Mouse (Mus musculus) gonadal fat pad, adult 2 months (tissue): ENCODE data around the gene Rpl18a. TPM values are rescaled to one million over a fixed set of nuclear protein-coding genes. Genes with fewer than 3 reads are reported as not detected.
"Not testable (repeated sequence)": the region's sequence is repeated elsewhere in the genome, so short reads cannot be mapped to it uniquely, and the experiment has no call there.

Experiments
- DNase-seq: peaks from one replicate; pipeline ENCODE4 v3.0.0-alpha.2; 2012; ENCODE audit warnings: low read depth
- polyA plus RNA-seq: library from polyadenylated mRNA; depleted of rRNA; stranded (reverse); fragments of >200 nt; gene quantifications from 2 replicates; pipeline ENCODE4 v1.2.3, GENCODE M21; 2012

Gene Rpl18a
- polyA plus RNA-seq, 1 experiment = 3,579 TPM

- DNase-seq = no peak
Observed at GRCm38 (mm10) chr8:70903112-70903511, 5.9 kb upstream of the Rpl18a start.

GRCm38 (mm10) chr8:70902211-70902610 lies 5.0 kb upstream of the Rpl18a start:
- no peak for DNase-seq

GRCm38 (mm10) chr8:70900872-70901387 lies 3.7 kb upstream of the Rpl18a start:
- no peak for DNase-seq

- no peak for DNase-seq
Observed at GRCm38 (mm10) chr8:70899226-70899625, 2.0 kb upstream of the Rpl18a start.

GRCm38 (mm10) chr8:70898661-70899198 lies 1.5 kb upstream of the Rpl18a start:
- no peak for DNase-seq

- DNase-seq = no peak
Observed at GRCm38 (mm10) chr8:70897681-70898413, 635 bp upstream of the Rpl18a start.

GRCm38 (mm10) chr8:70896316-70897020 lies 744 bp downstream of the Rpl18a start:
- no peak for DNase-seq

GRCm38 (mm10) chr8:70895571-70896259 lies 1.5 kb downstream of the Rpl18a start:
- not testable (repeated sequence) for DNase-seq

GRCm38 (mm10) chr8:70894771-70895545 lies 2.3 kb downstream of the Rpl18a start:
- DNase-seq = no peak

- no peak for DNase-seq
Observed at GRCm38 (mm10) chr8:70894385-70894720, 2.9 kb downstream of the Rpl18a start.

GRCm38 (mm10) chr8:70893656-70894384 lies 3.4 kb downstream of the Rpl18a start:
- no peak for DNase-seq

- no peak for DNase-seq
Observed at GRCm38 (mm10) chr8:70892896-70893655, 4.1 kb downstream of the Rpl18a start.

GRCm38 (mm10) chr8:70892022-70892895 lies 5.0 kb downstream of the Rpl18a start, which contains the start of gene Slc5a5:
TSS of gene Slc5a5 (minus strand) at chr8:70892757.
- DNase-seq = no peak

GRCm38 (mm10) chr8:70891356-70891755 lies 5.9 kb downstream of the Rpl18a start:
- peak; percentile 61 for DNase-seq

- no peak for DNase-seq
Observed at GRCm38 (mm10) chr8:70890656-70891055, 6.6 kb downstream of the Rpl18a start.

- no peak for DNase-seq
Observed at GRCm38 (mm10) chr8:70887669-70888068, 9.5 kb downstream of the Rpl18a start.

- DNase-seq = no peak
Observed at GRCm38 (mm10) chr8:70885612-70886011, 11.6 kb downstream of the Rpl18a start.

- DNase-seq = no peak
Observed at GRCm38 (mm10) chr8:70884683-70885082, 12.5 kb downstream of the Rpl18a start.

- DNase-seq = no peak
Observed at GRCm38 (mm10) chr8:70884186-70884585, 13.0 kb downstream of the Rpl18a start.
